Mouse (Mus musculus): Measurements from ENCODE around the gene Pcbd1. TPM values are rescaled to one million over a fixed set of nuclear protein-coding genes. Genes with fewer than 3 reads are reported as not detected.
"Not testable (repeated sequence)": the region's sequence is repeated elsewhere in the genome, so short reads cannot be mapped to it uniquely, and the experiment has no call there.

Gene Pcbd1
- polyA plus RNA-seq, 1 experiment from 2014 or later: 38.7 TPM

DNA sequence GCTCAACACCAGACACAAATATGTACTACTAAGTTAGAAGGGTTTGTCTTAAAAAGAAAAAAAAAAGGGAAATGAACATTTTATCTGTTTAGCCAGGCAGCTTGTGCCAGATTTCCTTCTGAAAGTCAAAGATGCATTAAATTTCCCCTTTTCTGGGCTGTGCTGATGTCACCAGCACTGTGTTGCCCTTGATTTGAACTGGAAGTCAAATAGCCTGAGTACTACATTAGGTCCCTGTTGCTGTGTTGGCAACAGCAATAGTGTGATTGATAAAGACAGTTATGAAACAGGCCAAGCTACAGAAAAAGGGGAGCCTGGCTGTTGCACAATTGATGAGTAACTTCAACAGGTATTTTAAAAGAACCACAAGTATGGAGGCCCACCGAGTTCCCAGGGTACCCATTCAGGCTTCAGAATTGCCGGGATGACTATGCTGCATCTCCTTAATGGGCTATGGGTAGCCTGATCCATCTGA is 25.2 kb downstream of the Pcbd1 start:
- WGBS: 90% methylated on average over 2 of the region's 2 CpGs
- ATAC-seq (ENCODE audit: low read depth): no peak
- peaks cover 62% of the 10 kb centered on the region for H3K36me3 ChIP-seq

DNA sequence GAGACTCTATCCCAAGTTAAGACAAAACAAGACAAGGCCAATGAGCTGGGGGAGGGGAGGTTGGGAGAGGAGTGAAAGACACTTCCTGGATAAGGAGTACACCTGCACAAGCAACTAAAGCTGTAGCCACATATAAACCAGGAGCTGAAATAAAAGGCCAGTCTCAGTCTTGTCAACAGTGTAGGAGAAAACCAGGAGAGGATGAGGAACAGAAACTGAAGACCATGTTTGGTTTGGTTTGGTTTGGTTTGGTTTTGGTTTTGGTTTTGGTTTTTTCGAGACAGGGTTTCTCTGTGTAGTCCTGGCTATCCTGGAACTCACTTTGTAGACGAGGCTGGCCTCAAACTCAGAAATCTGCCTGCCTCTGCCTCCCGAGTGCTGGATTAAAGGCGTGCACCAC is 32.6 kb downstream of the Pcbd1 start:
- not testable (repeated sequence) for H3K4me1 ChIP-seq (replicated peaks); H3K27ac ChIP-seq (replicated peaks); H3K27me3 ChIP-seq; ATAC-seq (ENCODE audit: low read depth); H3K9ac ChIP-seq; H3K4me2 ChIP-seq; H3K4me3 ChIP-seq; H3K9me3 ChIP-seq
- H3K36me3 ChIP-seq: peaks cover 34% of the 10 kb centered on the region
- WGBS: 87% methylated on average over 4 of the region's 4 CpGs

More for the DNA sequence above, 25.2 kb downstream of the Pcbd1 start:
- Histone ChIP-seq H3K27ac (replicated peaks) (no peak overlapping the region), H3K27me3 (no peaks in the 10 kb centered on the region), H3K4me1 (replicated peaks) (no peaks in the 10 kb centered on the region), H3K4me2 (no peak overlapping the region), H3K9me3 (no peaks in the 10 kb centered on the region), H3K9ac (no peak overlapping the region), H3K4me3 (no peak overlapping the region)

GRCm38 (mm10) chr10:61123276-61123913 is 34.3 kb downstream of the Pcbd1 start:
- H3K36me3 ChIP-seq: peaks cover 28% of the 10 kb centered on the region
- no peak for ATAC-seq (ENCODE audit: low read depth)
- no peak overlapping the region for H3K4me2 ChIP-seq
- H3K27me3 ChIP-seq: no peaks in the 10 kb centered on the region
- H3K4me3 ChIP-seq: no peak overlapping the region
- no peak overlapping the region for H3K9ac ChIP-seq
- 95% methylated on average over 3 of the region's 3 CpGs for WGBS
- no peaks in the 10 kb centered on the region for H3K9me3 ChIP-seq
- H3K4me1 ChIP-seq (replicated peaks): no peaks in the 10 kb centered on the region
- no peak overlapping the region for H3K27ac ChIP-seq (replicated peaks)

GRCm38 (mm10) chr10:61124462-61124861 is 35.3 kb downstream of the Pcbd1 start:
- H3K4me1 ChIP-seq (replicated peaks): no peaks in the 10 kb centered on the region
- no peak overlapping the region for H3K9ac ChIP-seq
- no peak overlapping the region for H3K4me2 ChIP-seq
- no peaks in the 10 kb centered on the region for H3K9me3 ChIP-seq
- no peak overlapping the region for H3K27ac ChIP-seq (replicated peaks)
- H3K36me3 ChIP-seq: peaks cover 22% of the 10 kb centered on the region
- H3K4me3 ChIP-seq: no peak overlapping the region
- no peak for ATAC-seq (ENCODE audit: low read depth)
- WGBS: 95% methylated on average over 2 of the region's 2 CpGs
- no peaks in the 10 kb centered on the region for H3K27me3 ChIP-seq

DNA sequence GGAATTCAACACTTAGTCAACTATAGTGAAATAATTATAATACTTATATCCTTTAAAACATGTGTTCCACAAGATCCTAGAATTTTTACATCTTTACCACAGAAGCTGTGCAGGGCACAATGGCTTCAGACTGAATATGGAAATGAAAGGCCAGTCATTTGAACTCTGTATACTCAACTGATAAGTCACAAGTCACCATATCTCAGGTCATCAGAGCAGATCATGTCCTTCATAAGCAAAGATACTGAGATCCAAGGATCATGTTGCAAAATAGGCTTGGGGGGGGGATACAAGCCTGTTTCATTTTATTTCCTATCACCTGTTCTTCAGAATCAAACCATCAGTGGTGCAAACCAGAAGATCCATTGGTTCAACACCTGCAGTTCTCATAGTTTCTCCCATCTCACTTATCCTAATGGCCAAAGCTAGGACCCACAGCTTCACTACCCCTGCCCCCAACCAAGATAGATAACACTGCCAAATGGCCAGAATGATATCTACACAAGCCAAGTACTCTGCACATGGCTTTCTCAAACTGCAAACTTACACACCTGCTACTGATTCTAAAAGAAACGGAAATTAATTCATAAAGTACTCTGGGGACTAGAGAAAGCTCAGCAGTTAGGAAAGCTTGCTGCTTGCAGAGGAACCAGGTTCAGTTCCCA is 39.7 kb downstream of the Pcbd1 start:
- Histone ChIP-seq H3K9ac (no peak overlapping the region), H3K4me2 (no peak overlapping the region), H3K36me3 (peaks cover 20% of the 10 kb centered on the region), H3K27ac (replicated peaks) (no peak overlapping the region), H3K4me1 (replicated peaks) (no peaks in the 10 kb centered on the region), H3K9me3 (no peaks in the 10 kb centered on the region), H3K27me3 (no peaks in the 10 kb centered on the region), H3K4me3 (no peak overlapping the region)
- no peak for ATAC-seq (ENCODE audit: low read depth)
- 98% methylated on average over 1 of the region's 1 CpGs for WGBS

- no peak overlapping the region for H3K4me3 ChIP-seq
- WGBS: 84% methylated on average over 3 of the region's 3 CpGs
- H3K9ac ChIP-seq: no peak overlapping the region
- no peak for ATAC-seq (ENCODE audit: low read depth)
- H3K4me2 ChIP-seq: no peak overlapping the region
- H3K27ac ChIP-seq (replicated peaks): no peak overlapping the region
- H3K9me3 ChIP-seq: no peaks in the 10 kb centered on the region
- H3K36me3 ChIP-seq: peaks cover 20% of the 10 kb centered on the region
- H3K4me1 ChIP-seq (replicated peaks): no peaks in the 10 kb centered on the region; the same call in 1 of the 2 replicates
- no peaks in the 10 kb centered on the region for H3K27me3 ChIP-seq
Observed at GRCm38 (mm10) chr10:61130959-61131358, 41.8 kb downstream of the Pcbd1 start.

GRCm38 (mm10) chr10:61134041-61134440 is 44.9 kb downstream of the Pcbd1 start:
- WGBS: 77% methylated on average over 4 of the region's 4 CpGs

GRCm38 (mm10) chr10:61135226-61135839 is 46.2 kb downstream of the Pcbd1 start:
- 76% methylated on average over 3 of the region's 3 CpGs for WGBS
- Histone ChIP-seq H3K27ac (replicated peaks) (no peak overlapping the region), H3K36me3 (peaks cover 28% of the 10 kb centered on the region), H3K4me2 (no peak overlapping the region), H3K4me1 (replicated peaks) (no peaks in the 10 kb centered on the region; the same call in 1 of the 2 replicates), H3K9me3 (no peaks in the 10 kb centered on the region), H3K27me3 (no peaks in the 10 kb centered on the region), H3K9ac (no peak overlapping the region), H3K4me3 (no peak overlapping the region)
- no peak for ATAC-seq (ENCODE audit: low read depth)

More at GRCm38 (mm10) chr10:61134041-61134440, 44.9 kb downstream of the Pcbd1 start:
- Histone ChIP-seq H3K9ac (no peak overlapping the region), H3K9me3 (no peaks in the 10 kb centered on the region), H3K4me2 (no peak overlapping the region), H3K4me3 (no peak overlapping the region), H3K4me1 (replicated peaks) (no peaks in the 10 kb centered on the region; the same call in 1 of the 2 replicates), H3K27me3 (no peaks in the 10 kb centered on the region), H3K27ac (replicated peaks) (no peak overlapping the region), H3K36me3 (peaks cover 24% of the 10 kb centered on the region)
- ATAC-seq (ENCODE audit: low read depth): no peak

GRCm38 (mm10) chr10:61137567-61137966 is 48.4 kb downstream of the Pcbd1 start:
- Histone ChIP-seq H3K36me3 (peaks cover 23% of the 10 kb centered on the region; the same call in 1 of the 2 replicates), H3K9ac (no peak overlapping the region), H3K4me2 (no peak overlapping the region), H3K4me3 (no peak overlapping the region), H3K27me3 (no peaks in the 10 kb centered on the region), H3K27ac (replicated peaks) (no peak overlapping the region), H3K9me3 (no peaks in the 10 kb centered on the region), H3K4me1 (replicated peaks) (no peaks in the 10 kb centered on the region; the same call in 1 of the 2 replicates)
- no peak for ATAC-seq (ENCODE audit: low read depth)
- 83% methylated on average over 1 of the region's 1 CpGs for WGBS

DNA sequence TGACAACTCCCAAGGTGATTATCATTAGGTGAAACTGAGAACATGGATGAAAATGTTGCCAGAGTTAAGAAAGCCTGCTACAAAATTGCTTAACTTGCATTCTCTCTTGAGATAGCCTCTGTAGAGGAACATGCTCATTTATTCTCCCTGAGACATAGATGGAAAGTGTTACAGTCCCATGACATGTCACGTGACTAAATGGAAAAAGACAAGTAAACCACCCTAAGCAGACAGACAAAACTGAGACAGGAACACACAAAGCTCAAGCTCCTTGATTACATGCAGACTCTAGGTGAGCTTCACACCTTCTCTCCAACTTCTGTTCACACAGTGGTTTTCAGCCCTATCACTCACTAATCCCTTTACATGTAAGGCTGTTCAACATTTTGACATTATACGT is 54.2 kb downstream of the Pcbd1 start:
- H3K27me3 ChIP-seq: no peaks in the 10 kb centered on the region
- H3K9ac ChIP-seq: no peak overlapping the region
- peaks cover 13% of the 10 kb centered on the region for H3K4me1 ChIP-seq (replicated peaks)
- H3K4me2 ChIP-seq: no peak overlapping the region
- H3K27ac ChIP-seq (replicated peaks): no peak overlapping the region
- H3K9me3 ChIP-seq: no peaks in the 10 kb centered on the region
- H3K4me3 ChIP-seq: no peak overlapping the region
- no peak for ATAC-seq (ENCODE audit: low read depth)
- WGBS: 94% methylated on average over 2 of the region's 2 CpGs
- H3K36me3 ChIP-seq: peaks cover 17% of the 10 kb centered on the region; the same call in 1 of the 2 replicates

Measured in neural tube, embryonic 13.5 days (tissue).